Mouse (Mus musculus) gastrocnemius, postnatal 36 days (tissue): ENCODE results near the gene Dnajc6. TPM values are rescaled to one million over a fixed set of nuclear protein-coding genes. Genes with fewer than 3 reads are reported as not detected.

Experiments used
- DNase-seq, 2 experiments: peaks; one replicate each; pipeline ENCODE4 v3.0.0; 2022
- intact Hi-C: fragments of 180-260 bp; cut with DNase I; formaldehyde crosslinking; loops from one replicate; pipeline ENCODE4 v1.15.1; 2025
- long read RNA-seq, 2 experiments: library from polyadenylated mRNA; stranded (forward); transcript quantifications; one replicate each; pipeline ENCODE4 v2.0.0; 2021
- total RNA-seq, 2 experiments: library from RNA; stranded (reverse); gene quantifications; 2 replicates each; pipeline ENCODE4 v1.2.3; 2021

Dnajc6 gene
- under 1 TPM; 0.22 to 0.31 TPM for total RNA-seq
- long read RNA-seq, experiment 1: 0 reads
- long read RNA-seq, experiment 2: 0 reads

- intact Hi-C loops: no loop called here
- peak in 1 of 2 experiments; percentile 14 for DNase-seq
Observed at GRCm38 (mm10) chr4:101496534-101497237, at the start of gene Dnajc6. Gene Dnajc6 (plus strand): TSS chr4:101496648.

- no peak for DNase-seq
- intact Hi-C loops: no loop called here
Observed at GRCm38 (mm10) chr4:101448701-101449100, 47.7 kb upstream of the Dnajc6 start.

DNA sequence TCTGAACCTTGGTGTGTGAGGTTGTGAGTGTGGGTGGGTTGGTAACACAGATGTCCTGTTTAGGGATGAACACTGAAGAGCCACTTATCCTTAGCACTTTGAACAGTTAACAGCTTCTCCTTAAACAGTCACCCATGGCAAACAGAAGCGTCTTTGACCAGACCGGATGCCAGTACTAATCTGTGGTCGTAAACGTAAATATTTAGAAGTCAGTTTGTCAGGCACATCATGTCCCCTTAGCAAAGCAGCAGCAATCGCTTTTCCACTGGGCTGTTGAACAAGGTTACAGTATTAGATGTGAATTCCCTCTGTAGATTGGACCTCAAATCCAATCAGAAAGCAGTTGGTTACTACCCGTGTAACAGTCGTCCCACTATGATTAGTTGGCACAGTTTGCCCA lies 47.1 kb upstream of the Dnajc6 start:
- DNase-seq: no peak
- intact Hi-C loops: no loop called here

- DNase-seq: peak in 1 of 2 experiments; percentile 9
Observed at GRCm38 (mm10) chr4:101450150-101450780, 46.2 kb upstream of the Dnajc6 start.

GRCm38 (mm10) chr4:101451089-101451488 lies 45.4 kb upstream of the Dnajc6 start:
- intact Hi-C loops: loop anchor here (10.0 kb wide), 1 partner anchor 286 kb away; no protein-coding TSS in a partner anchor
- DNase-seq: no peak

More at GRCm38 (mm10) chr4:101450150-101450780, 46.2 kb upstream of the Dnajc6 start:
- intact Hi-C loops: loop anchor here (10.0 kb wide), 1 partner anchor 285 kb away; no protein-coding TSS in a partner anchor

- DNase-seq: no peak
- intact Hi-C loops: loop anchor here (10.0 kb wide), 1 partner anchor 288 kb away; no protein-coding TSS in a partner anchor
Observed at GRCm38 (mm10) chr4:101452829-101453228, 43.6 kb upstream of the Dnajc6 start.

DNA sequence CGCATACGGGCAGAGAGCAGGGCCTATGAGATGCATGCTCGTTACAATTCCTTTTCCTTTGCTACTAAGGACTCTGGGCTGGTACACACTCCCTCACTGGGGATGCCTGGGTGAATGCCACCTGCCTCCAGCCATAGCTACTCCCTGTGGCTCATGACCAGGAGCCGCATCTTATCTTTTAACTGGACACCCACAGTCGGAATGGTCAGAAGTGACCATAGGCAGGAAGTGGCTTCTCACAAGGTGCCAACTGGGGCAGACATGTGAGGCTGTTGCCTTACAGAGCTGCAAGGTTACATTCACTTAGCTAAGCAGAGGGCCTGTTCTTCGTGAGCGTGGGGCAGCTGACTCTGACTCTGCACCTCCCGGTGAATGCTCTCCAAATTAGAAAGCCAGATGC lies 39.3 kb upstream of the Dnajc6 start:
- intact Hi-C loops: loop anchor here (2.0 to 10.0 kb wide), 2 partner anchors 64 to 292 kb away; no protein-coding TSS in a partner anchor
- DNase-seq: no peak

DNA sequence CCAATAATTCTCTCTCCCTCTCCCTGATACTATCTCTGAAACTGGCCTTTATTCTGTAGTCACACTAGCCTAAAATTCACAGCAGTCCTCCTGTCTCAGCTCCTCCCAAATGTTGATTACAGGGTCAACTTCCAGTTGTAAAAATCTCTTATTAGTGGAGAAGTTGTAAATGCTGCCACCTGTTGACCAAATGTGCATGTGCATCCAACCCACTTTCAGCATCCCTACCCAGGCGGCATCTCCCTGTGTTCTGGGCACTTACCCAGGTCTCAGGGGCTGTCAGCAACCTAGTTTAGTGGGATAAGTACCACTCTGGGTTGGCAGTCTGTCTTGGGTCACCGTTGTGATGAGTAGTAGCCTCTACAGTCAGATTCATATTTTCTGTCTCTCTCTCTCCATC lies 38.1 kb upstream of the Dnajc6 start:
- DNase-seq: peak in 1 of 2 experiments; percentile 19
- intact Hi-C loops: loop anchor here (2.0 to 10.0 kb wide), 2 partner anchors 74 to 294 kb away; no protein-coding TSS in a partner anchor

DNA sequence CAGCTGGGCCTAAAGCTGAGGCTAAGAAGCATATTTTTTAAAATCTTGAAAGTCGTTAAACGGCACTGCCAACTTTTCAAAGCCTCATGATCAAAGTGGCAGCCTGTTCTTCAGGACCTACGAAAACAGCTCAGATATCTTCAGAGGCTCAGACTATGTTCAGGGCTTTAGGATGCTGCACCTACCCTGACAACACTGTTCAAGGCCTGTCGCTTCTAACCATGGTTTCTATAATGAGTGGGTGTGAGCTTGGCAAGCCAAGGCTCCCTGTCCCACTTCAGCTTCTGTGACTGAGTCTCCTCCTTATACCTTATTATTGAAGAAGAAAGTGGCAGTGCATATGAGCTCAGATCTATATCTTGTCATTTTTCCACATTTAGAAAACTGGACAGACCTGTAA lies 37.1 kb upstream of the Dnajc6 start:
- intact Hi-C loops: loop anchor here (2.0 to 10.0 kb wide), 2 partner anchors 75 to 295 kb away; no protein-coding TSS in a partner anchor

DNA sequence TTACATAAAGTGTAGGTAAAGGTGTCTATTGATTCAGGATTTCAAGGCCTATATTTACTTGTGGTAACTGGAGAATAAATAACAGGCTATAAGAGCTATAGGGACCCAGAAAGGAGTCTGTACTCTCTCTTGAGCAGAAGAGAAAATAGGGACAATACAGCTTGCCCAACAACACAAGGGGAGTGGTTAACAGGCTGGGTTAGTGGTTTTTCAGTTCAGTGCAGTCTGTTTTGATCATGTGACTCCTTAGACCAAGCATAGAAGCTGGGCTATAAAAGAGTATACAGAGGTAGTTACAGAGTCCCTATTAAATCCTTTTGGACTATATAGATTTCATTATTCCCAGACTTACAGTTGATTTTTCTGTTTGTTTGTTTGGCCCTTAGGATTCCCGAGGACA lies 36.3 kb upstream of the Dnajc6 start:
- DNase-seq: no peak
- intact Hi-C loops: no loop called here

More for the DNA sequence above, 37.1 kb upstream of the Dnajc6 start:
- no peak for DNase-seq

DNA sequence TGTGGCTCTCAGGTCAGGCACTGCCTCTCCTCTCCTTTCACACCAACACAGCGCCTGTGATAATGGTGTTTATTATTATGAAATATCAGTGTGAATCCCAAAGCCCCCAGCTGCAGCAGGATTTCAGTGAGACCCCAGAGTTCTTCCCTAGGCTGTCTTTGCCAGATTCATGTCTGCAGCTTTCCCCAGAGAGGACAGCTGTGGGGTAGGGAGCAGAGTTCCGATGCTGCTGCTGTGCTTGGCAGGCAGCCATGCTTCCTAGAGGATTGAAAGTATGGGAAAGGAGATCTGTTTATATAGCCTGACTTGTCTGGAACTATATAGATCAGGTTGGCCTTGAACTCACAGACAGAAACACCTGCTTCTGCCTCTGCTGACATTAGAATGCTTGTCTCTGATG lies 34.4 kb upstream of the Dnajc6 start:
- no peak for DNase-seq
- intact Hi-C loops: no loop called here

DNA sequence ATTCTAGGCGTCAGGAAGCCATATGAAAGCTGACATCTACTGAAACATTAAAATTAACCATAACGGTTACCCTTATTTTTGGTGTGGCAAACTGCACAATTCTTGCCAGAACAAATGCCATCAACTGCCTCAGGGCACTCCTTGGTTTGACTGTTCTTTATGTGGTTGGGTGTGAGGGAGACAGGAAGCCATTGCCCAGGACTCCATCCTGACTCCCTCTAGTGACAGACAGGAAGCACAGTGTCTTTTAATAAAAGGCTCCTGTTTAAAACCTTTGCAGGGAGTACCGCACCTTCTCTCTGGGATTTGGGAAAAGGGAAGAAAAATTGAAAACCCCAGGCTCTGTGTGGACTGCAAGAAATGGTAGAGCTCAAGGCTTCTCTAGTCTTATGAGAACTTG lies 30.2 kb upstream of the Dnajc6 start:
- DNase-seq: no peak
- intact Hi-C loops: no loop called here

DNA sequence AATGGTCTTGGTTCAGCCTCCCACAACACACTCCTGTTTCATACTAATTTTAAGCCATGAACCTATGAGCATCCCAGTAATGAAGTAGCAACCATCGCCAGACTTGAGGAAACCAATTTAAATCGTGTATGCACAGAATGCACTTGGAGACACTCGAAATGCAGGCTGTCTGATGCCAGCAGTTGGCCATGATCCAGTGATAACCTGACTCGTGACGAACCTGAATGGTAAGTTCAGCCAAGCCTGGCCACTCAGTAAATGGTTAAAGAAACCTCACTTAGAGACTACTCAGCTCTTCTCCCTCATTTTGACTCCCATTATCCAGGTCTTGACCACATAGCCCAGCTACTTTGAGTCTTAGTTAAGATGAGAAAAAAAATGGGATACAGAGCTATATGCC lies 27.2 kb upstream of the Dnajc6 start:
- intact Hi-C loops: loop anchor here (2.0 kb wide), 1 partner anchor 530 kb away; no protein-coding TSS in a partner anchor

DNA sequence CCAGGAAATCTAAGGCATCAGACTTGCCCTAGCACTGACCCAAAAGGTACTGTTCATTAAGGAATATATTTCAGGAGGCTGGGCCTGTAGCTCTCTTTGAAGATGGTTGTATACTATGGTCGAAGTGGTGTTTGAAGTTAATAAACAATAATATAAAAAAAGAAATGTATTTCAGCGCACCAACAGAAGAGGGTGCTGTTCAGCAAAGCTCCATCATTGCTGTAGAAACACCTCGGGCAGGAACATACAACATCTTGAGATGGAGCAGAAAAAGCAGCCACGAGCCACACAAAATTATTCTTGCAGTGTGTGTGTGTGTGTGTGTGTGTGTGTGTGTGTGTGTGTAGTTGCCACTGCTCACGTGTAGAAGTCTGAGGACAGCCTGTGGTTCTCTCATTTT lies 25.9 kb upstream of the Dnajc6 start:
- no peak for DNase-seq
- intact Hi-C loops: loop anchor here (5.0 kb wide), 1 partner anchor 192 kb away; no protein-coding TSS in a partner anchor

More for the DNA sequence above, 27.2 kb upstream of the Dnajc6 start:
- no peak for DNase-seq

DNA sequence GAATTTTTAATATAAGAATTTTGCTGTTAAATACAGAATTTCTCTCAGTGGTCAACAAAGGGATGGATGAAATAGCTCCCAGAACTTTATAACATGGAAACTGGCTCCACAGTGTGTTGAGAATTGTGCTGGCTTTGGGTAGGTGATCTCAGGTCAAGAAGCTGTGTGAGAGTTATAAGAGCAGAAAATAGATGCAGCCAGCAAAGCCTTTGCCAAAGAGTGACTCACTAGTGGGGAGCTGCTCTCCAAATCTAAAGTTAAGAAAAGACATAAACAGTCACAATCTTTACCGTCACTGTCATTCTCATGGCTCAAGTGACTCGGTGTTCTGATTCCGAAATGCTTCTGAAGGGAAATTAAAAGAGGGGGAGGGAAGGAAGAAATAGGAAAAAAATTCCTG lies 23.7 kb upstream of the Dnajc6 start:
- DNase-seq: no peak

GRCm38 (mm10) chr4:101490320-101490917 lies 6.0 kb upstream of the Dnajc6 start:
- intact Hi-C loops: no loop called here
- DNase-seq: no peak

More for the DNA sequence above, 23.7 kb upstream of the Dnajc6 start:
- intact Hi-C loops: loop anchor here (5.0 kb wide), 1 partner anchor 190 kb away; no protein-coding TSS in a partner anchor

- intact Hi-C loops: no loop called here
- no peak for DNase-seq
Observed at GRCm38 (mm10) chr4:101491704-101492103, 4.7 kb upstream of the Dnajc6 start.

DNA sequence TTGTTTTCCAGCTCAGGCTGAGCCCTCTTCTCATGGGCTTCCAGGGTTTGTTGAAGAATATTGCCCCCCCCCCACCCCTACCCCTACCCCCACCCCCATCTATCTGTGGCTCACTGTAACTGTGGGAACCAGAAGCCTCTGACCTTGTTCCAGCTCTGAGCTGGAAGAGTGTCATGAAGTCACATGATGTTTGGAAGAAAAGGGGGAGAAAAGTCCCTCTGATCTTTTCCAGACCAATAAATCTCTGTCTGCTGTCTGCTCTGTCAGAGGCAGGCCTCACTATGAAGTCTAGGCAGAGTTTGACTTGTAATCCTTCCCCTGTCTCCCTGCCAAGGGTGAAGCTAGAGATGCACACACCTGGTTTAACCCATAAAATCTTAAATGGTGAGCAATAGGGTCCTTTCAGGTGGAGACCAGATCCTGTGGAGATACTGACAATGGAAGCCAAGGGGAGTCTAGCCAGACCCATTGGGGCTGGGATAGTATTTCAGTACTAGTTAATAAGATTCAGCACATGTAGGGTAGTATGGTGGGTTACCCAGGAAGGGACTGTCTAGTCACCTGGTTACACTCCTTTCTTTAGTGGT lies 2.7 kb upstream of the Dnajc6 start:
- intact Hi-C loops: no loop called here
- no peak for DNase-seq

DNA sequence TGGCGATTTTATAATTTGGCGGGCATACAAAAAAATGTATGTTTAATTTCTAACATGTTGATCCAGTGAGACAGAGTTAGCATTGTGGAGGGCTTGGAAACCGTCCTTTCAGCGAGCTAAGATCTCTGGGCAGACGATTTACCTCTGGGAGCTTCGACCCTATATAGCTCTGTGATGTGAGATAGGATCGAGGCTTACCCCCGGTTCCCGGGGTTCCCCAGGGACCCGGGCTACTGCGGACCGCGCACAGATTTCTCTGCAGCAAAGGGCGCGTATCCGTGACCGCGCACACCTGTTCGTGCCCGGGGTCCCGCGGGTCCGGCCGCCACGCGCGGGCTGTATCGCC lies 287 bp upstream of the Dnajc6 start:
- intact Hi-C loops: no loop called here
- no peak for DNase-seq

DNA sequence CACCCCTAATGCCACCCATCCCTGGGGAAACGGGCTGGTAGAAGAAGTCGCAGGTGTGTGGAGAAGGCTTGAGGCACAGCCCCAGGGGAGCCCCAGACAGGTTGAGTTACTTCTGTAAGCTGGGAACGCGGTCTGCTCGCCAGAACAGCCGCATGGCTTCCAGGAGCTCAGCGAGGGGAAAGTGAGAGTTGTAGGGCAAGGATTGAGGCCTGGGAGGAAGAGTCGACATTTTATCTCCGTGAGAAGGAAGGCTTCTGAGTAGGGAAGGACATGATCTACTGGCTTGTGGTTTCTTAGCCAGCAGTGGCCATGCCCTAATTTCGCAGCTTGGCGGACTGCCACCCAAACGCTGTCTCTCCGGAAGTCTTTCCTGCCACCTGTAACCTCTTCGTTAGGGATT lies 888 bp downstream of the Dnajc6 start:
- intact Hi-C loops: no loop called here
- no peak for DNase-seq
